ENCODE assay signal across 8 mouse cellular contexts in the genomic region with DNA sequence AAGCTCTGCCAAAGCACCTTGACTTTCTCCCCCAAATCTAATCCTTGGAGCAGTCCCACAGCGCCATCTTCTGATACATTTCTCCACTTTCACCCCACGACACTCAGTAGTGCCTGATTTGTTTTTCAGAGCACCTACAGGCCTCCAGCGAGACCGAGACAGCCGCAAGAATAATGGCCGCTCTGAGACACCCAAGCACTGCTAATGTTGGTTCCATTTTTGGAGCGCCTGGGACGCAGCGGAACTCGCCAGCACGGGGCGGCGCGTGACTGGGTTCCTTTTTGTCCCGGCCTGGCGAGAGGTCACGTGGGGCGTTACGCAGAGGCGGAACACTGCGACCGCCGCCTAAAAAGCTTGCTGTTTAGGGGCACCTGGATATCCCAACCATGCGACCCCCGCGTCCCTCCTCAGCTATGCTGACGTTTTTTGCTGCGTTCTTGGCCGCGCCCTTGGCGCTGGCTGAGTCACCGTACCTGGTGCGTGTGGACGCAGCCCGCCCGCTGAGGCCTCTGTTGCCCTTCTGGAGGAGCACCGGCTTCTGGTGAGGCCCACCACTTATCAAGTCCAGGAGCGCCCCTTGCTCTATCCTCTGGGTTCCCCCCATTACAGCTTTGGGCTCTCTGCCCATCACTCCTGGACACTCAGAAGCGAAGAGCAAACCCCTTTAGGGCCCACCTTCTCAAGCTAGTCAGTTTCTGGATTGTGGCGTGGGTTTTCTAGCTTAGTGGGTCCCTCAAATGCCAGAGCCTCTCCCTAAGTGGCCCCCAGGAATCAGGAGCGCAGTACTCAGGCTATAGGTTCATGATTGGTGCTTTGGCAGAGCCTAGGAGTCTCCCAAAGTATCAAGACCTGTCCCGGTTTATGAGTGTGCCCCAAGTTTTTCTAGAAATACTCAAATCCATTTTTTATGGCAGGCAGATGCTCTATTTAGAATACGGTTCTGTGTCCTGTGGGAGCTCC. TPM values are rescaled to one million over a fixed set of nuclear protein-coding genes. Genes with fewer than 3 reads are reported as not detected.
DNase-seq lines count a peak whose midpoint lies in the region; ATAC-seq lines count a peak whose summit lies in the region.

A gene (minus strand): TSS at position 696 of the 960 bp plus-strand sequence.

- peaks cover 22% of the 10 kb centered on the region for H3K79me2 ChIP-seq in macrophage (ENCODE audit: inconsistent target)

- H3K9ac ChIP-seq in hindbrain, embryonic 16.5 days (ENCODE audit: low read depth, low read length): peak within 1 kb of the TSS; percentile 69

- peaks cover 13% of the 10 kb centered on the region for H3K4me1 ChIP-seq in hindbrain, embryonic 16.5 days (ENCODE audit: control insufficient read depth, insufficient read depth, low read depth, low read length)

- H3K27ac ChIP-seq in hindbrain, embryonic 16.5 days (ENCODE audit: low read depth, low read length): peak within 1 kb of the TSS; percentile 83
- H3K27ac ChIP-seq in macrophage: peak within 1 kb of the TSS; percentile 95

- no peaks in the 10 kb centered on the region for H3K27me3 ChIP-seq in hindbrain, embryonic 16.5 days (replicated peaks; ENCODE audit: control insufficient read depth, insufficient read depth, low read length)

- DNase-seq in T-cell, adult 2 months (ENCODE audit: low spot score): peak; percentile 85
- DNase-seq in cerebellum, postnatal 4 days (ENCODE audit: low spot score in 2 of 2): peak; percentile 58 to 75
- DNase-seq in gastrocnemius, adult 18-20 months (ENCODE audit: low spot score): peak; percentile 93
- DNase-seq in left cerebral cortex, adult 18-20 months (ENCODE audit: low spot score in 2 of 2): peak; percentile 87 to 90
- peak; percentile 85 to 93 for DNase-seq in right cerebral cortex, adult 2 months (ENCODE audit: low spot score in 2 of 2)
- peak; percentile 86 for DNase-seq in urinary bladder, postnatal 14 days (ENCODE audit: low spot score)

- H3K36me3 ChIP-seq in hindbrain, embryonic 16.5 days (ENCODE audit: control insufficient read depth, insufficient read depth, low read length): peaks cover 22% of the 10 kb centered on the region
- H3K36me3 ChIP-seq in macrophage (ENCODE audit: inconsistent target): peaks cover 31% of the 10 kb centered on the region

- peak within 1 kb of the TSS; percentile 63 for H3K4me2 ChIP-seq in hindbrain, embryonic 16.5 days (ENCODE audit: low read length)

- peak within 1 kb of the TSS; percentile 52 for H3K4me3 ChIP-seq in hindbrain, embryonic 16.5 days (ENCODE audit: low read length)
- peak within 1 kb of the TSS; percentile 80 for H3K4me3 ChIP-seq in macrophage (ENCODE audit: inconsistent target)

- peak; percentile 88 for ATAC-seq in hindbrain, embryonic 16.5 days

- H3K9me3 ChIP-seq in hindbrain, embryonic 16.5 days (ENCODE audit: control insufficient read depth, low read length): no peaks in the 10 kb centered on the region

- WGBS in hindbrain, embryonic 16.5 days: 6% methylated on average over 43 of the region's 43 CpGs
- WGBS in macrophage (ENCODE audit: missing documents): 4% methylated on average over 43 of the region's 43 CpGs

RNA-seq across cellular contexts. Expression of the gene that starts here (rescaled TPM):
- total RNA-seq in gastrocnemius, adult 18-20 months (2021): 1 to 10 TPM; 2.4 to 3.9 TPM
- 26.6 and 33.4 TPM in 2 replicates for polyA plus RNA-seq in hindbrain, embryonic 16.5 days (2015; fragmentation: Nextera tagmentation; extraction: Ambion mirVana)
- 10 to 100 TPM; 45.7 to 60.3 TPM for total RNA-seq in left cerebral cortex, adult 18-20 months (2021)
- 100 to 1,000 TPM in 9 of 26 experiments, 10 to 100 TPM in 17; 31.3 to 213 (median 93.0) TPM for total RNA-seq in macrophage (2018; cell fraction: chromatin; rRNA removed)
- 10 to 100 TPM in 2 of 26 experiments, 1 to 10 TPM in 24; 5.0 to 10.7 (median 7.4) TPM for total RNA-seq in macrophage (2018; cell fraction: cytosol; rRNA removed)
- 10 to 100 TPM; 13.5 to 74.1 (median 32.1) TPM for total RNA-seq in macrophage (2018; cell fraction: nucleus; rRNA removed)
- polyA plus RNA-seq in macrophage (2018): 5.8 to 11.1 TPM (median 8.4 TPM) in 3 replicates

Comparison
In these comparisons a context has a peak if more than half of its experiments do, and no peak if none do; other contexts are left out.
1. Peak in every context shown above with its lines: DNase-seq, ATAC-seq, H3K4me3 ChIP-seq and H3K27ac ChIP-seq.
2. RNA of the gene that starts here (total RNA-seq): 45.7 to 60.3 TPM in left cerebral cortex, adult 18-20 months; 2.4 to 3.9 TPM in gastrocnemius, adult 18-20 months; every median in the first group is over 4 times any median in the second.